Mouse (Mus musculus): Measurements from ENCODE around the gene Wdr92.

DNA sequence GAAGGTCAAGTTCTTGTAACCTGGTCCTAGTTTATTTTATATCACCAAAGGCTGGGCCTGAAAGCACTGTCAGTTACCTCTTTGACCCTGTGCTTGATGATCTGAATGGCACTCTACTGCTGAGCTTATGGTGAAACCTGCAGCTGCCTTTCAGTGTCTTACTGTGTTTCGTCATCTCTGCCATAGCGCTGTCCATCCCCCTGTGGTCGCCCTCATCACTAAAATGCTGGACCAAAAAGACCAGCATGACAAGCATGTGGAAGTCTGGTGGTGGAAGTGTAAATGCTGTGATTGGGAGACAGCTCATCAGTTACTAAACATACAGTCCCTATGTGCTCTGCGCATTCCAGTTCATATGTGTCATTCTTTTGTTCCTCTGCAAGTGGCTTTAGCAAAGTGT is 9.6 kb upstream of the Wdr92 start:
- no peak for TF ChIP-seq CTCF (IDR thresholded peaks at IDR 0.05 in 2 of 3, conservative IDR thresholded peaks at IDR 0.05 in 1 of 3; ENCODE audit: control insufficient read depth in 1 of 3, insufficient read depth in 1 of 3, low read depth in 2 of 3, low read length in 3 of 3, poor library complexity in 1 of 3, severe bottlenecking in 1 of 3)
- no peak for TF ChIP-seq EP300 (IDR thresholded peaks at IDR 0.05; ENCODE audit: low read depth in 1 of 2, low read length in 2 of 2)
- TF ChIP-seq USF1 (IDR thresholded peaks at IDR 0.05; ENCODE audit: low read depth, low read length): no peak
- no peak for TF ChIP-seq POLR2A (IDR thresholded peaks at IDR 0.05; ENCODE audit: control insufficient read depth in 1 of 2, insufficient read depth in 1 of 2, low read depth in 1 of 2, low read length in 2 of 2, poor library complexity in 1 of 2)
- no peak for TF ChIP-seq MXI1 (IDR thresholded peaks at IDR 0.05; ENCODE audit: low read depth, low read length)
- TF ChIP-seq SMC3 (IDR thresholded peaks at IDR 0.05; ENCODE audit: low read depth, low read length): no peak
- TF ChIP-seq TBP (IDR thresholded peaks at IDR 0.05; ENCODE audit: low read depth, low read length): no peak
- no peak for TF ChIP-seq NELFE (IDR thresholded peaks at IDR 0.05; ENCODE audit: low read depth, low read length)
- no peak for TF ChIP-seq TAL1 (IDR thresholded peaks at IDR 0.05; ENCODE audit: low read length)
- TF ChIP-seq CHD1 (IDR thresholded peaks at IDR 0.05; ENCODE audit: low read depth, low read length): no peak
